Mouse (Mus musculus) bone marrow, adult 2 months (tissue): ENCODE measurements around the gene Trim41.

ENCODE experiments used
- CTCF ChIP-seq: fragments of 200-500 bp; IDR thresholded peaks from 2 replicates; pipeline ENCODE4 v1.5.1; 2011; ENCODE audit warnings: low read length, control low read depth; ENCODE audit not compliant: control insufficient read depth, insufficient read depth
- POLR2A ChIP-seq: fragments of 200-500 bp; IDR thresholded peaks from 2 replicates; pipeline ENCODE4 v1.6.1; 2011; ENCODE audit warnings: low read depth, mild to moderate bottlenecking, control low read depth, low read length, borderline replicate concordance; ENCODE audit not compliant: control insufficient read depth

GRCm38 (mm10) chr11:48813782-48814181 lies 3.4 kb downstream of the Trim41 start:
- TF ChIP-seq CTCF (no peak), POLR2A (no peak)
